Mouse (Mus musculus) cortical plate, adult 2 months (tissue): ENCODE measurements at regions not wholly inside any gene's neighbourhood (a gene's known extent, or its start where the extent isn't known, plus 50 kb on each side); places are given as distances from the start of the nearest gene placed in this dataset.

ENCODE experiments used
- CTCF ChIP-seq: fragments of 200-500 bp; IDR thresholded peaks from 2 replicates; pipeline ENCODE4 v1.5.1; 2011; ENCODE audit warnings: mild to moderate bottlenecking, control low read depth, low read length; ENCODE audit not compliant: insufficient read depth; ENCODE audit errors: extremely low read depth
- POLR2A ChIP-seq: fragments of 200-500 bp; IDR thresholded peaks from 2 replicates; pipeline ENCODE4 v1.6.1; 2011; ENCODE audit warnings: mild to moderate bottlenecking, low read length, control low read depth; ENCODE audit not compliant: insufficient read depth; ENCODE audit errors: extremely low read depth

DNA sequence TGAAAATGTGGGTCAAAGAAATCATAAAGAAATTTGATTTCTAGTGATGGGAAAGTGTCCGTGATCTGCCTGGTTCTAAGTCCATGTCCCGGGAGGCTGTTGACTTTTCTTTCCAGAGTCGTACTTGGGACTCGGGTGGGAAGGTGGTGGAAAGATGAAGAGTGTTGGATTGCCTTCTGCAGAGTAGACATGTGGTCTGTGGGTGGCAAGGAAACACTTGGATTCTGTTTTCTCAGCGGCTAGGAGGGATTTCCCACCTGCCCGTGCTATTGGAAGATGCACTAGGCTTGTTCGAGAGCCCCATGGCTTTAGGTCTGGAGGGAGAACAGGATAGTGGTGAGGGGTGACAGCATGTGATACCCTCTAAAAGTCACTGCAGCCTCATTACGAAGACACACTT lies 379.7 kb downstream of the Sox2 start:
- TF ChIP-seq CTCF (no peak), POLR2A (no peak)
